Mouse (Mus musculus): Measurements from ENCODE around the gene Syt8. TPM values are rescaled to one million over a fixed set of nuclear protein-coding genes. Genes with fewer than 3 reads are reported as not detected.
A peak's percentile ranks its signal among the peaks of the same experiment; 100 is the strongest.
"Not testable (repeated sequence)": the region's sequence is repeated elsewhere in the genome, so short reads cannot be mapped to it uniquely, and the experiment has no call there.

Syt8 gene
- polyA plus RNA-seq, 1 experiment from 2014 or later, result not detected

GRCm38 (mm10) chr7:142400750-142401142 is 33.9 kb upstream of the Syt8 start:
- ATAC-seq (no peak), DNase-seq (ENCODE audit: low spot score) (peak; percentile 7)
- Histone ChIP-seq H3K36me3 (ENCODE audit: control insufficient read depth, insufficient read depth, low read length) (no peaks in the 10 kb centered on the region), H3K9ac (ENCODE audit: low read length) (no peak overlapping the region), H3K4me1 (ENCODE audit: control insufficient read depth, insufficient read depth, low read length) (0 out of 2 replicates have a peak, but pooled peaks cover 3% of the 10 kb centered on the region), H3K9me3 (replicated peaks; ENCODE audit: control insufficient read depth, low read length) (no peaks in the 10 kb centered on the region), H3K4me3 (ENCODE audit: low read depth, low read length) (no peak overlapping the region), H3K4me2 (ENCODE audit: low read length) (no peak overlapping the region), H3K27me3 (replicated peaks; ENCODE audit: control insufficient read depth, insufficient read depth, low read length) (no peaks in the 10 kb centered on the region), H3K27ac (ENCODE audit: low read depth, low read length) (no peak overlapping the region)
- WGBS, result 2% methylated on average over 7 of the region's 7 CpGs

- ATAC-seq, result no peak
- Histone ChIP-seq H3K4me3 (ENCODE audit: low read depth, low read length) (no peak overlapping the region), H3K4me1 (ENCODE audit: control insufficient read depth, insufficient read depth, low read length) (0 out of 2 replicates have a peak, but pooled peaks cover 3% of the 10 kb centered on the region), H3K27ac (ENCODE audit: low read depth, low read length) (no peak overlapping the region), H3K36me3 (ENCODE audit: control insufficient read depth, insufficient read depth, low read length) (no peaks in the 10 kb centered on the region), H3K9me3 (replicated peaks; ENCODE audit: control insufficient read depth, low read length) (no peaks in the 10 kb centered on the region), H3K4me2 (ENCODE audit: low read length) (no peak overlapping the region), H3K27me3 (replicated peaks; ENCODE audit: control insufficient read depth, insufficient read depth, low read length) (no peaks in the 10 kb centered on the region), H3K9ac (ENCODE audit: low read length) (no peak overlapping the region)
- DNase-seq (ENCODE audit: low spot score), result no peak
- WGBS, result 83% methylated on average over 4 of the region's 4 CpGs
These were observed 31.1 kb upstream of the Syt8 start for GRCm38 (mm10) chr7:142403591-142403990.

GRCm38 (mm10) chr7:142405134-142405533 is 29.5 kb upstream of the Syt8 start:
- H3K9me3 ChIP-seq (replicated peaks; ENCODE audit: control insufficient read depth, low read length); ATAC-seq; DNase-seq (ENCODE audit: low spot score); H3K27me3 ChIP-seq (replicated peaks; ENCODE audit: control insufficient read depth, insufficient read depth, low read length); H3K36me3 ChIP-seq (ENCODE audit: control insufficient read depth, insufficient read depth, low read length); H3K4me1 ChIP-seq (ENCODE audit: control insufficient read depth, insufficient read depth, low read length); H3K4me3 ChIP-seq (ENCODE audit: low read depth, low read length); H3K4me2 ChIP-seq (ENCODE audit: low read length); H3K9ac ChIP-seq (ENCODE audit: low read length); H3K27ac ChIP-seq (ENCODE audit: low read depth, low read length): not testable (repeated sequence)
- WGBS, result 93% methylated on average over 5 of the region's 5 CpGs

GRCm38 (mm10) chr7:142407935-142408334 is 26.7 kb upstream of the Syt8 start:
- no peak for ATAC-seq
- WGBS, result 79% methylated on average over 4 of the region's 4 CpGs
- no peak for DNase-seq (ENCODE audit: low spot score)
- no peak overlapping the region for H3K27ac ChIP-seq (ENCODE audit: low read depth, low read length)
- H3K27me3 ChIP-seq (replicated peaks; ENCODE audit: control insufficient read depth, insufficient read depth, low read length), result no peaks in the 10 kb centered on the region
- no peaks in the 10 kb centered on the region for H3K9me3 ChIP-seq (replicated peaks; ENCODE audit: control insufficient read depth, low read length)
- no peak overlapping the region for H3K4me3 ChIP-seq (ENCODE audit: low read depth, low read length)
- no peaks in the 10 kb centered on the region for H3K36me3 ChIP-seq (ENCODE audit: control insufficient read depth, insufficient read depth, low read length)
- no peaks in the 10 kb centered on the region for H3K4me1 ChIP-seq (ENCODE audit: control insufficient read depth, insufficient read depth, low read length)
- H3K9ac ChIP-seq (ENCODE audit: low read length), result no peak overlapping the region
- H3K4me2 ChIP-seq (ENCODE audit: low read length), result no peak overlapping the region

- H3K27me3 ChIP-seq (replicated peaks; ENCODE audit: control insufficient read depth, insufficient read depth, low read length), result no peaks in the 10 kb centered on the region
- WGBS, result 92% methylated on average over 8 of the region's 8 CpGs
- H3K4me2 ChIP-seq (ENCODE audit: low read length), result no peak overlapping the region
- DNase-seq (ENCODE audit: low spot score) (no peak), ATAC-seq (no peak)
- no peaks in the 10 kb centered on the region for H3K4me1 ChIP-seq (ENCODE audit: control insufficient read depth, insufficient read depth, low read length)
- no peak overlapping the region for H3K4me3 ChIP-seq (ENCODE audit: low read depth, low read length)
- no peak overlapping the region for H3K9ac ChIP-seq (ENCODE audit: low read length)
- no peaks in the 10 kb centered on the region for H3K36me3 ChIP-seq (ENCODE audit: control insufficient read depth, insufficient read depth, low read length)
- no peak overlapping the region for H3K27ac ChIP-seq (ENCODE audit: low read depth, low read length)
- H3K9me3 ChIP-seq (replicated peaks; ENCODE audit: control insufficient read depth, low read length), result no peaks in the 10 kb centered on the region
These were observed 26.0 kb upstream of the Syt8 start for GRCm38 (mm10) chr7:142408686-142409085.

- DNase-seq (ENCODE audit: low spot score), result no peak
- Histone ChIP-seq H3K9me3 (replicated peaks; ENCODE audit: control insufficient read depth, low read length) (no peaks in the 10 kb centered on the region), H3K27ac (ENCODE audit: low read depth, low read length) (no peak overlapping the region), H3K4me2 (ENCODE audit: low read length) (no peak overlapping the region), H3K4me3 (ENCODE audit: low read depth, low read length) (no peak overlapping the region), H3K36me3 (ENCODE audit: control insufficient read depth, insufficient read depth, low read length) (no peaks in the 10 kb centered on the region), H3K27me3 (replicated peaks; ENCODE audit: control insufficient read depth, insufficient read depth, low read length) (no peaks in the 10 kb centered on the region), H3K9ac (ENCODE audit: low read length) (no peak overlapping the region), H3K4me1 (ENCODE audit: control insufficient read depth, insufficient read depth, low read length) (no peaks in the 10 kb centered on the region)
- WGBS, result 82% methylated on average over 3 of the region's 3 CpGs
- no peak for ATAC-seq
These were observed 25.0 kb upstream of the Syt8 start for GRCm38 (mm10) chr7:142409603-142410002.

- 93% methylated on average over 6 of the region's 6 CpGs for WGBS
- ATAC-seq, result no peak
- H3K36me3 ChIP-seq (ENCODE audit: control insufficient read depth, insufficient read depth, low read length), result no peaks in the 10 kb centered on the region
- no peaks in the 10 kb centered on the region for H3K27me3 ChIP-seq (replicated peaks; ENCODE audit: control insufficient read depth, insufficient read depth, low read length)
- no peak overlapping the region for H3K27ac ChIP-seq (ENCODE audit: low read depth, low read length)
- DNase-seq (ENCODE audit: low spot score), result no peak
- no peak overlapping the region for H3K4me3 ChIP-seq (ENCODE audit: low read depth, low read length)
- H3K9ac ChIP-seq (ENCODE audit: low read length), result no peak overlapping the region
- H3K9me3 ChIP-seq (replicated peaks; ENCODE audit: control insufficient read depth, low read length), result no peaks in the 10 kb centered on the region; the same call in 1 of the 2 replicates
- no peak overlapping the region for H3K4me2 ChIP-seq (ENCODE audit: low read length)
- no peaks in the 10 kb centered on the region for H3K4me1 ChIP-seq (ENCODE audit: control insufficient read depth, insufficient read depth, low read length)
These were observed 21.4 kb upstream of the Syt8 start for GRCm38 (mm10) chr7:142413285-142413684.

- ATAC-seq, result no peak
- Histone ChIP-seq H3K27me3 (replicated peaks; ENCODE audit: control insufficient read depth, insufficient read depth, low read length) (no peaks in the 10 kb centered on the region), H3K4me3 (ENCODE audit: low read depth, low read length) (no peak overlapping the region), H3K4me1 (ENCODE audit: control insufficient read depth, insufficient read depth, low read length) (no peaks in the 10 kb centered on the region), H3K9ac (ENCODE audit: low read length) (no peak overlapping the region), H3K36me3 (ENCODE audit: control insufficient read depth, insufficient read depth, low read length) (no peaks in the 10 kb centered on the region), H3K27ac (ENCODE audit: low read depth, low read length) (no peak overlapping the region), H3K4me2 (ENCODE audit: low read length) (no peak overlapping the region), H3K9me3 (replicated peaks; ENCODE audit: control insufficient read depth, low read length) (no peaks in the 10 kb centered on the region; the same call in 1 of the 2 replicates)
- DNase-seq (ENCODE audit: low spot score), result no peak
- WGBS, result 39% methylated on average over 4 of the region's 4 CpGs
These were observed 19.3 kb upstream of the Syt8 start for GRCm38 (mm10) chr7:142415314-142415713.

- H3K9ac ChIP-seq (ENCODE audit: low read length), result no peak overlapping the region
- H3K4me2 ChIP-seq (ENCODE audit: low read length), result no peak overlapping the region
- no peaks in the 10 kb centered on the region; the same call in 1 of the 2 replicates for H3K9me3 ChIP-seq (replicated peaks; ENCODE audit: control insufficient read depth, low read length)
- no peaks in the 10 kb centered on the region for H3K36me3 ChIP-seq (ENCODE audit: control insufficient read depth, insufficient read depth, low read length)
- no peaks in the 10 kb centered on the region for H3K27me3 ChIP-seq (replicated peaks; ENCODE audit: control insufficient read depth, insufficient read depth, low read length)
- no peak overlapping the region for H3K27ac ChIP-seq (ENCODE audit: low read depth, low read length)
- H3K4me1 ChIP-seq (ENCODE audit: control insufficient read depth, insufficient read depth, low read length), result no peaks in the 10 kb centered on the region
- ATAC-seq (no peak), DNase-seq (ENCODE audit: low spot score) (no peak)
- H3K4me3 ChIP-seq (ENCODE audit: low read depth, low read length), result no peak overlapping the region
- 79% methylated on average over 3 of the region's 3 CpGs for WGBS
These were observed 18.4 kb upstream of the Syt8 start for GRCm38 (mm10) chr7:142416225-142416624.
